Mouse (Mus musculus): Measurements from ENCODE around the gene Baz1a. TPM values are rescaled to one million over a fixed set of nuclear protein-coding genes. Genes with fewer than 3 reads are reported as not detected.

Gene Baz1a
- total and polyA plus RNA-seq, 3 experiments, result 41.7 to 95.0 (median 56.0) TPM

- H3K27ac ChIP-seq (ENCODE audit: insufficient read depth, low read depth), result no peak overlapping the region
- H3K27me3 ChIP-seq (replicated peaks), result no peaks in the 10 kb centered on the region
- H3K36me3 ChIP-seq (replicated peaks in 1 of 2; ENCODE audit: control insufficient read depth in 1 of 2, insufficient read depth in 1 of 2, low read length in 1 of 2), result peaks cover 0 to 37% of the 10 kb centered on the region in 2 experiments
- in situ Hi-C loops (cut with MboI; ENCODE audit: low pct_ligation_motif_present, low pct_unique_long_range_greater_than_20kb, low sequenced_read_pairs) (no loop called here), dilution Hi-C loops (cut with MboI; ENCODE audit: extremely low pct_ligation_motif_present, extremely low pct_unique_long_range_greater_than_20kb, low sequenced_read_pairs) (no loop called here)
- H3K79me2 ChIP-seq (replicated peaks; ENCODE audit: control insufficient read depth, extremely low read depth, insufficient read depth, poor library complexity, severe bottlenecking), result no peaks in the 10 kb centered on the region
- TF ChIP-seq NRF1 (IDR thresholded peaks at IDR 0.05; ENCODE audit: low read depth, low read length) (no peak), ZC3H11A (IDR thresholded peaks at IDR 0.05; ENCODE audit: low read depth, low read length) (no peak), NELFE (IDR thresholded peaks at IDR 0.05; ENCODE audit: low read depth, low read length) (no peak), GABPA (IDR thresholded peaks at IDR 0.05; ENCODE audit: insufficient replicate concordance, low read depth, low read length) (no peak), EP300 (IDR thresholded peaks at IDR 0.05; ENCODE audit: low read length) (no peak), USF1 (IDR thresholded peaks at IDR 0.05; ENCODE audit: low read depth, low read length) (no peak), TCF12 (IDR thresholded peaks at IDR 0.05; ENCODE audit: low read depth, low read length) (no peak), POLR2AphosphoS2 (IDR thresholded peaks at IDR 0.05; ENCODE audit: low read depth, low read length) (no peak)
- H3K4me1 ChIP-seq (ENCODE audit: control insufficient read depth in 1 of 2, insufficient read depth in 2 of 2), result peaks cover 7 to 27% of the 10 kb centered on the region in 2 experiments
- no peak for DNase-seq (ENCODE audit: extremely low read depth)
- H3K4me3 ChIP-seq (replicated peaks in 1 of 3; ENCODE audit: low read depth in 2 of 3, low read length in 2 of 3, poor library complexity in 1 of 3), result no peak overlapping the region
- H3K4me2 ChIP-seq (ENCODE audit: insufficient read depth, low read depth, poor library complexity, severe bottlenecking), result no peak overlapping the region
- H3K9ac ChIP-seq (ENCODE audit: insufficient read depth, low read depth), result no peak overlapping the region
- H3K9me3 ChIP-seq (replicated peaks; ENCODE audit: low read length), result no peaks in the 10 kb centered on the region
Measured at GRCm38 (mm10) chr12:55053267-55053666, 39.1 kb upstream of the Baz1a start.

GRCm38 (mm10) chr12:55051210-55052173 lies 37.3 kb upstream of the Baz1a start:
- no peak for DNase-seq (ENCODE audit: extremely low read depth)
- Histone ChIP-seq H3K79me2 (replicated peaks; ENCODE audit: control insufficient read depth, extremely low read depth, insufficient read depth, poor library complexity, severe bottlenecking) (no peaks in the 10 kb centered on the region), H3K36me3 (replicated peaks in 1 of 2; ENCODE audit: control insufficient read depth in 1 of 2, insufficient read depth in 1 of 2, low read length in 1 of 2) (peaks cover 0 to 38% of the 10 kb centered on the region in 2 experiments), H3K27me3 (replicated peaks) (no peaks in the 10 kb centered on the region), H3K27ac (ENCODE audit: insufficient read depth, low read depth) (no peak overlapping the region), H3K9me3 (replicated peaks; ENCODE audit: low read length) (no peaks in the 10 kb centered on the region), H3K4me3 (replicated peaks in 1 of 3; ENCODE audit: low read depth in 2 of 3, low read length in 2 of 3, poor library complexity in 1 of 3) (no peak overlapping the region), H3K9ac (ENCODE audit: insufficient read depth, low read depth) (no peak overlapping the region), H3K4me1 (ENCODE audit: control insufficient read depth in 1 of 2, insufficient read depth in 2 of 2) (peaks cover 7 to 27% of the 10 kb centered on the region in 2 experiments), H3K4me2 (ENCODE audit: insufficient read depth, low read depth, poor library complexity, severe bottlenecking) (no peak overlapping the region)
- TF ChIP-seq POLR2A (IDR thresholded peaks at IDR 0.05; ENCODE audit: low read depth, low read length) (no peak), MAZ (IDR thresholded peaks at IDR 0.05; ENCODE audit: low read depth, low read length) (no peak), MAFK (IDR thresholded peaks at IDR 0.05; ENCODE audit: insufficient replicate concordance, low read length) (no peak), UBTF (IDR thresholded peaks at IDR 0.05; ENCODE audit: low read depth, low read length) (no peak), E2F4 (IDR thresholded peaks at IDR 0.05; ENCODE audit: insufficient replicate concordance, low read depth, low read length) (no peak), ETS1 (conservative IDR thresholded peaks at IDR 0.05; ENCODE audit: low read depth, low read length) (no peak), ZKSCAN1 (IDR thresholded peaks at IDR 0.05; ENCODE audit: borderline replicate concordance, low read depth, low read length) (no peak), MEF2A (IDR thresholded peaks at IDR 0.05; ENCODE audit: borderline replicate concordance, low read depth, low read length) (no peak)
- dilution Hi-C loops (cut with MboI; ENCODE audit: extremely low pct_ligation_motif_present, extremely low pct_unique_long_range_greater_than_20kb, low sequenced_read_pairs), result no loop called here
- in situ Hi-C loops (cut with MboI; ENCODE audit: low pct_ligation_motif_present, low pct_unique_long_range_greater_than_20kb, low sequenced_read_pairs), result no loop called here
